ENCODE assay signal across 8 mouse cellular contexts in the genomic region with DNA sequence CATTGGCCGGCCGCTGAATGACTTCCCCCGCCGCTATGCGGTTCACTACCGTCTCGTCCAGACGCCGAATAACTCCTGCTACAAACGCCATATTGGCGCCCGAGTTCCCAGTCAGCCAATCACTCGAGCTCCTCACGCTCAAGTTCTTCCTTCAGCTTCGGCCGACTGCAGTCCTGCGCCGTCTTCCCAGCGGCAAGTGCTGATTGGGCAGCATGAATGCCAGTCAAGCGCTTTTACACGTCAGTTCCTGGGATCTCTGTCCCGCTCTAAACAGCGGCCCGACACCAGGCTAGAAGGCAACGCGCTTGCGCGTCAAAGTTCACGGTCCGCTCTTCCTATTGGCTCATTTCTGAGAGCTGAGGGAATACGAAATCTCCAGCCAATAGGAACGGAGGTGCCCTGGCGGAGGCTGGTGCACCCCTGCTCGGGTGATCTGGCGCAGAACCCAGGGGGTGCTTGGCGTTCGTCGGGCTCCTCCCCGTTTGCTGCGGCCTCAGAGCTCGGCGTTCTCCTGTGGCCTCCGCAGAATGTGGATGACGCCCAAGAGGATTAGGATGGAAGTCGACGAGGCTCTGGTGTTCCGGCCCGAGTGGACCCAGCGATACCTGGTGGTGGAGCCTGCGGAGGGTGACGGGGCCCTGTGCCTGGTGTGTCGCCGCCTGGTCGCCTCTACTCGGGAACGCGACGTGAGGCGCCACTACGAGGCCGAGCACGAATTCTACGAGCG. TPM values are rescaled to one million over a fixed set of nuclear protein-coding genes. Genes with fewer than 3 reads are reported as not detected.
DNase-seq lines count a peak whose midpoint lies in the region; ATAC-seq lines count a peak whose summit lies in the region.

Mlh1 (minus strand) TSS at position 358 of the 727 bp plus-strand sequence.
Epm2aip1 (plus strand) TSS at position 496 of the 727 bp plus-strand sequence.

- intact Hi-C loops in gastrocnemius, postnatal 14 days (cut with DNase I; ENCODE audit: low total_unique reads) = no loop called here
- intact Hi-C loops in left cerebral cortex, postnatal 10 days (cut with DNase I) = no loop called here

- peak; percentile 98 to 99 for DNase-seq in adrenal gland, adult (ENCODE audit: inconsistent age in 2 of 2, low spot score in 1 of 2)
- DNase-seq in embryo, embryonic 10.5 days (ENCODE audit: low spot score) = peak; percentile 100
- DNase-seq in gastrocnemius, postnatal 14 days = peak; percentile 99
- DNase-seq in left cerebral cortex, postnatal 10 days (ENCODE audit: extremely low spot score in 1 of 2, low spot score in 2 of 2) = peak; percentile 99 to 100
- DNase-seq in right cerebral cortex, postnatal 25 days = peak; percentile 99
- DNase-seq in urinary bladder, postnatal 4 days (ENCODE audit: low spot score in 2 of 2) = peak; percentile 97 to 99

- ATAC-seq in inflammation-experienced regulatory T-cells, adult 6 months = peak; percentile 90
- peak; percentile 94 for ATAC-seq in megakaryocyte-erythroid progenitor cell, adult 5-6 weeks (replicated peaks; ENCODE audit: low FRiP score, low TSS enrichment, poor library complexity, severe bottlenecking)

RNA-seq across cellular contexts. Expression of gene Mlh1, which starts in this region (rescaled TPM):
- 1 to 10 TPM; 7.8 TPM for total RNA-seq in gastrocnemius, postnatal 14 days (2021)
- 10 to 100 TPM in 2 of 3 experiments, 1 to 10 TPM in 1; 8.7 to 27.4 (median 14.4) TPM for polyA plus RNA-seq in inflammation-experienced regulatory T-cells, adult 6 months (2017; shearing (Covaris generic))
- 10 to 100 TPM; 23.5 to 24.0 TPM for total RNA-seq in left cerebral cortex, postnatal 10 days (2021)
- 47.2 and 69.4 TPM in 2 replicates for total RNA-seq in megakaryocyte-erythroid progenitor cell, adult 5-6 weeks (2014; fragmentation: Nextera tagmentation)
- 41.0 and 68.5 TPM in 2 replicates for total RNA-seq in megakaryocyte-erythroid progenitor cell, adult 5-6 weeks (2017)

RNA-seq across cellular contexts. Expression of gene Epm2aip1, which starts in this region (rescaled TPM):
- total RNA-seq in gastrocnemius, postnatal 14 days (2021) = 10 to 100 TPM; 22.6 to 25.2 TPM
- 1 to 10 TPM; 5.0 to 9.3 (median 8.6) TPM for polyA plus RNA-seq in inflammation-experienced regulatory T-cells, adult 6 months (2017; shearing (Covaris generic))
- total RNA-seq in left cerebral cortex, postnatal 10 days (2021) = 10 to 100 TPM; 83.7 to 85.5 TPM
- total RNA-seq in megakaryocyte-erythroid progenitor cell, adult 5-6 weeks (2014; fragmentation: Nextera tagmentation) = 15.9 and 16.7 TPM in 2 replicates
- total RNA-seq in megakaryocyte-erythroid progenitor cell, adult 5-6 weeks (2017) = 11.2 and 18.6 TPM in 2 replicates

Comparison
In these comparisons a context has a peak if more than half of its experiments do, and no peak if none do; other contexts are left out.
1. Peak in every context shown above with its lines: DNase-seq and ATAC-seq.